Mouse (Mus musculus): Measurements from ENCODE around the gene Tcf12. TPM values are rescaled to one million over a fixed set of nuclear protein-coding genes. Genes with fewer than 3 reads are reported as not detected.

Tcf12 gene
- total and polyA plus RNA-seq, 2 experiments from 2014 or later: 37.4 to 122 TPM

DNA sequence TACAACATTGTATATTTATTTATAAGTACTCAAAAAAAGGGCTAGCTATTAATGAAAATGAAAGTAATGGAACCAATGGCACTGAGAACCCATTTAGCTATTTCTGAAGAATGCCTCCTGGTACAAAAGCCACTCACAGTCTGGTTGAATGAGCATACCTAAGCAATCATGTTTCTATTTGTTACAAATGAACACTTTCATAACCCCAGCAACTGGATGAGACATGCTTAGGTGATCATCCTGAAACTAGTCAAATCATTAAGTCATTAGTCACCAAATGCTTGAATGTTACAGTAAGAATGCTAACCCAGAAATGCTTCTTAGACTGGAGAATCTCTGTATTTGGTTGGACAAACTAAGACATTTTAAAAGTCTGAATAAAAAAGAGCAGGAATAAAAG, 35.5 kb downstream of the Tcf12 start:
- H3K36me3 ChIP-seq (ENCODE audit: insufficient read depth, low read length): no peaks in the 10 kb centered on the region
- H3K27me3 ChIP-seq (ENCODE audit: insufficient read depth, low read length): no peaks in the 10 kb centered on the region
- ATAC-seq (ENCODE audit: low FRiP score) (no peak), DNase-seq (ENCODE audit: low spot score) (no peak)
- H3K4me1 ChIP-seq (ENCODE audit: insufficient read depth, low read length): no peaks in the 10 kb centered on the region
- no peaks in the 10 kb centered on the region for H3K9me3 ChIP-seq (ENCODE audit: low read length)
- H3K27ac ChIP-seq (ENCODE audit: low read depth, low read length): no peak overlapping the region
- H3K4me2 ChIP-seq (ENCODE audit: low read depth, low read length, poor library complexity, severe bottlenecking): no peak overlapping the region
- TF ChIP-seq CTCF (IDR thresholded peaks at IDR 0.05): no peak
- H3K4me3 ChIP-seq (ENCODE audit: low read depth, low read length): no peak overlapping the region
- H3K9ac ChIP-seq (replicated peaks; ENCODE audit: low read length, poor library complexity, severe bottlenecking): no peak overlapping the region

- Histone ChIP-seq H3K9ac (replicated peaks; ENCODE audit: low read length, poor library complexity, severe bottlenecking) (no peak overlapping the region), H3K4me2 (ENCODE audit: low read depth, low read length, poor library complexity, severe bottlenecking) (no peak overlapping the region), H3K4me1 (ENCODE audit: insufficient read depth, low read length) (no peaks in the 10 kb centered on the region), H3K4me3 (ENCODE audit: low read depth, low read length) (no peak overlapping the region), H3K36me3 (ENCODE audit: insufficient read depth, low read length) (no peaks in the 10 kb centered on the region), H3K27ac (ENCODE audit: low read depth, low read length) (no peak overlapping the region), H3K9me3 (ENCODE audit: low read length) (no peaks in the 10 kb centered on the region), H3K27me3 (ENCODE audit: insufficient read depth, low read length) (no peaks in the 10 kb centered on the region)
- ATAC-seq (ENCODE audit: low FRiP score) (no peak), DNase-seq (ENCODE audit: low spot score) (no peak)
- no peak for TF ChIP-seq CTCF (IDR thresholded peaks at IDR 0.05)
Measured at GRCm38 (mm10) chr9:72066151-72066550, 45.5 kb downstream of the Tcf12 start.

GRCm38 (mm10) chr9:72053144-72053543, 58.5 kb downstream of the Tcf12 start:
- 91% methylated on average over 3 of the region's 3 CpGs for WGBS
- Histone ChIP-seq H3K27me3 (ENCODE audit: insufficient read depth, low read length) (no peaks in the 10 kb centered on the region), H3K27ac (ENCODE audit: low read depth, low read length) (no peak overlapping the region), H3K4me3 (ENCODE audit: low read depth, low read length) (no peak overlapping the region), H3K9ac (replicated peaks; ENCODE audit: low read length, poor library complexity, severe bottlenecking) (no peak overlapping the region), H3K4me2 (ENCODE audit: low read depth, low read length, poor library complexity, severe bottlenecking) (no peak overlapping the region), H3K4me1 (ENCODE audit: insufficient read depth, low read length) (no peaks in the 10 kb centered on the region), H3K36me3 (ENCODE audit: insufficient read depth, low read length) (no peaks in the 10 kb centered on the region), H3K9me3 (ENCODE audit: low read length) (no peaks in the 10 kb centered on the region)
- no peak for TF ChIP-seq CTCF (IDR thresholded peaks at IDR 0.05)
- ATAC-seq (ENCODE audit: low FRiP score): no peak
- no peak for DNase-seq (ENCODE audit: low spot score)

DNA sequence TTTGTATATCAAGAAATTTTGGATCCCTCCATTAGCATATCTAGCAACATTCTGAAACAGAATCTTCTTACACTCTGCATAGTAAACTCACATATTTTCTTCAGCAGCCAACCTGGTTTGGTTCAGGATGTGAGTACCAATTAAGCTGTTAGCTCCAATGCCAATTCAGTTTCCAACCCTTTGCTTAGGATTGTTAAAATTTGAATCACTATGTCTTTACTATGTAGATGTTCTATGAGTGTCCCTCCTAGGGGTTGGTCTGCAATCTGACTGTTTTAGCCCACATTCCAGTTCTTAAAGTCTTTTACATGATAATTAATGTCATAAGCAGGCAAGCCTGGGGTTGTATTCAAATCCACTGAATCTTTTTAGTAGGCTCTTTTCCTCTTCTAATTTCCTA, 71.5 kb downstream of the Tcf12 start:
- no peak for TF ChIP-seq CTCF (IDR thresholded peaks at IDR 0.05)
- Histone ChIP-seq H3K4me2 (ENCODE audit: low read depth, low read length, poor library complexity, severe bottlenecking) (no peak overlapping the region), H3K27me3 (ENCODE audit: insufficient read depth, low read length) (no peaks in the 10 kb centered on the region), H3K9ac (replicated peaks; ENCODE audit: low read length, poor library complexity, severe bottlenecking) (no peak overlapping the region), H3K4me1 (ENCODE audit: insufficient read depth, low read length) (no peaks in the 10 kb centered on the region), H3K4me3 (ENCODE audit: low read depth, low read length) (no peak overlapping the region), H3K9me3 (ENCODE audit: low read length) (no peaks in the 10 kb centered on the region), H3K36me3 (ENCODE audit: insufficient read depth, low read length) (no peaks in the 10 kb centered on the region), H3K27ac (ENCODE audit: low read depth, low read length) (no peak overlapping the region)
- no peak for ATAC-seq (ENCODE audit: low FRiP score)
- DNase-seq (ENCODE audit: low spot score): no peak

GRCm38 (mm10) chr9:72039369-72039768, 72.3 kb downstream of the Tcf12 start:
- 88% methylated on average over 2 of the region's 2 CpGs for WGBS

DNA sequence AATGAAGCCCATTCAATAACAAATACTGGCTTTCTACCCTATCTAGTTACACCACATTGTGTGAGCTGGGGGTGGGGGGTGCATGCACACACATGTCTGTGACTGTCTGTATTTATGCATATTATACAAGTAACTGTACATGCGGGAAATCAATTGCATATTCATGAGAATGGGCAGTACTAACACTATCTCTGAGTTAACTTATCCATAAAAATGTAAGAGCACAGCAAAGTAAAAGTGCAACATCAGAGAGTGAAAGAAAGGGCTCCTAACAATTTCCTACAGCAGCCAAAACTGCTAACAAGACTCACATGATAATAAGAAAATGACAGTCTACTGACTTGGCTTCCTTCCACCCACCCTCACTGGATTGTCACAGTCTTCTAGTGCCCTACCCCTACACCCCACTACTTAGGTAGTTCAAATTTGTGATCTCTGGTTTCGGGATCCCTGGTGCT, 74.6 kb downstream of the Tcf12 start:
- H3K9ac ChIP-seq (replicated peaks; ENCODE audit: low read length, poor library complexity, severe bottlenecking): no peak overlapping the region
- H3K4me3 ChIP-seq (ENCODE audit: low read depth, low read length): no peak overlapping the region
- H3K4me1 ChIP-seq (ENCODE audit: insufficient read depth, low read length): no peaks in the 10 kb centered on the region
- DNase-seq (ENCODE audit: low spot score) (no peak), ATAC-seq (ENCODE audit: low FRiP score) (no peak)
- H3K9me3 ChIP-seq (ENCODE audit: low read length): no peaks in the 10 kb centered on the region
- WGBS: 49% methylated on average over 2 of the region's 2 CpGs
- no peak overlapping the region for H3K27ac ChIP-seq (ENCODE audit: low read depth, low read length)
- H3K4me2 ChIP-seq (ENCODE audit: low read depth, low read length, poor library complexity, severe bottlenecking): no peak overlapping the region
- no peaks in the 10 kb centered on the region for H3K27me3 ChIP-seq (ENCODE audit: insufficient read depth, low read length)
- no peak for TF ChIP-seq CTCF (IDR thresholded peaks at IDR 0.05)
- no peaks in the 10 kb centered on the region for H3K36me3 ChIP-seq (ENCODE audit: insufficient read depth, low read length)

More at GRCm38 (mm10) chr9:72039369-72039768, 72.3 kb downstream of the Tcf12 start:
- Histone ChIP-seq H3K4me1 (ENCODE audit: insufficient read depth, low read length) (no peaks in the 10 kb centered on the region), H3K27me3 (ENCODE audit: insufficient read depth, low read length) (no peaks in the 10 kb centered on the region), H3K9me3 (ENCODE audit: low read length) (no peaks in the 10 kb centered on the region), H3K4me3 (ENCODE audit: low read depth, low read length) (no peak overlapping the region), H3K4me2 (ENCODE audit: low read depth, low read length, poor library complexity, severe bottlenecking) (no peak overlapping the region), H3K36me3 (ENCODE audit: insufficient read depth, low read length) (no peaks in the 10 kb centered on the region), H3K9ac (replicated peaks; ENCODE audit: low read length, poor library complexity, severe bottlenecking) (no peak overlapping the region), H3K27ac (ENCODE audit: low read depth, low read length) (no peak overlapping the region)
- TF ChIP-seq CTCF (IDR thresholded peaks at IDR 0.05): no peak
- DNase-seq (ENCODE audit: low spot score) (no peak), ATAC-seq (ENCODE audit: low FRiP score) (no peak)

Data from midbrain, postnatal 0 days (tissue).